Mouse (Mus musculus) mature B cell (primary cell): ENCODE results near the gene Hoxc10.

Experiments
- in situ Hi-C: fragments of 300-500 bp; cut with MboI; formaldehyde crosslinking; loops from 2 replicates; pipeline ENCODE4 v1.14.3; 2019

Gene Hoxc10

DNA sequence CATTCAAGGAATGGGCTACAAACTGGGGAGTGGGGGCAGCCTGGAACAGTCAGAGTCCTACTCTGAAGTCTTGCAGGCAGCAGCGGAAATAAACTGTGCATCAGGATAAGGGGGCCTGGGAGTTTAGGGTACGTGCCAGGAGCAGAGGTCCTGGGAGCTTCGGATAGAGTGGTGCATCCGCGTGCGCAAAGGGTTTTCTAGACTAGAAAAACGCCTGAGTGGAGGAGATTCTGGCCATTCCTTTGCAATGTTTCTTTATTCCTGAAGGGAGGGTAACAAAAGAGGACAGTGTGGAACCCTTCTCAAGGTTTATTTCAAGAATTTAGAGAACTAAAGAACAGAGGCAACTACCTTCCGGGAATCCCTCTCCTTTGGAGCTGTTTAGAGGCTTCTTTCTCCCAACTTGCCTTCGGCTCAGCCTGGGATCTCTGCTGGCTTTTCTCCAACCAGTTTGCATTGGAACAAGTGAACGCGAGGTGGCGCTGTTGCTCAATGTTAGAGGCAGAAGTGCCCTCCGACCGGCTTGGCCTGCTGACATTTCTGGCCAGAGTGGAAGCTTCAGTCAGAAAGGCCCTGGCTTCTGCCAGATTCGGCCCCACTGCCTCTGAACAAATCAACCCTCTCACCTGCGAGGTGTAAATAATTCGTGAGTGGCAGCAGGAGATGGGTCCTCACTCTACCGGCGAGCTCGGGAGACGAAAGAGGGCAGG, 20.7 kb downstream of the Hoxc10 start:
- in situ Hi-C loops, result loop anchor here (10.0 to 25.0 kb wide), 2 partner anchors 188 to 325 kb away; partner anchors contain the start of gene Gpr84

DNA sequence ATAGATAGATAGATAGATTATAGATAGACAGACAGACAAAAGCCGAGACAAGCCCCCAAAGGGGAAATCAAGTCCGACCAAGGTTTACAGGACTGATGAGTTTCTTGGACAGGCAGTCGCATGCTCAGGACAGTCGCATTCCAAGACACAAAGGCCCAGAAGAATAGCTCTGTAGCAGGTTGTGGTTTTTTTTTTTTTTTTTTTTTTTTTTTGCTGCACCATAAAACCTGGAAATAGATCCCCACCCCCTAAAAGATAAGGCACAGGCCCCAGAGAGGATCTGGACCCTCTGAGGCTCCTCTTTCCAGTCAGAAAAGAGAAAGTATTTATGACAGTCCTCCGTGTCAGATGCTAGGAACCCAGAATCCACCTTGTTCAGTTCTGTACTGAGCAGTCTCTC, 21.5 kb downstream of the Hoxc10 start:
- in situ Hi-C loops, result loop anchor here (10.0 to 25.0 kb wide), 2 partner anchors 187 to 324 kb away; partner anchors contain the start of gene Gpr84

DNA sequence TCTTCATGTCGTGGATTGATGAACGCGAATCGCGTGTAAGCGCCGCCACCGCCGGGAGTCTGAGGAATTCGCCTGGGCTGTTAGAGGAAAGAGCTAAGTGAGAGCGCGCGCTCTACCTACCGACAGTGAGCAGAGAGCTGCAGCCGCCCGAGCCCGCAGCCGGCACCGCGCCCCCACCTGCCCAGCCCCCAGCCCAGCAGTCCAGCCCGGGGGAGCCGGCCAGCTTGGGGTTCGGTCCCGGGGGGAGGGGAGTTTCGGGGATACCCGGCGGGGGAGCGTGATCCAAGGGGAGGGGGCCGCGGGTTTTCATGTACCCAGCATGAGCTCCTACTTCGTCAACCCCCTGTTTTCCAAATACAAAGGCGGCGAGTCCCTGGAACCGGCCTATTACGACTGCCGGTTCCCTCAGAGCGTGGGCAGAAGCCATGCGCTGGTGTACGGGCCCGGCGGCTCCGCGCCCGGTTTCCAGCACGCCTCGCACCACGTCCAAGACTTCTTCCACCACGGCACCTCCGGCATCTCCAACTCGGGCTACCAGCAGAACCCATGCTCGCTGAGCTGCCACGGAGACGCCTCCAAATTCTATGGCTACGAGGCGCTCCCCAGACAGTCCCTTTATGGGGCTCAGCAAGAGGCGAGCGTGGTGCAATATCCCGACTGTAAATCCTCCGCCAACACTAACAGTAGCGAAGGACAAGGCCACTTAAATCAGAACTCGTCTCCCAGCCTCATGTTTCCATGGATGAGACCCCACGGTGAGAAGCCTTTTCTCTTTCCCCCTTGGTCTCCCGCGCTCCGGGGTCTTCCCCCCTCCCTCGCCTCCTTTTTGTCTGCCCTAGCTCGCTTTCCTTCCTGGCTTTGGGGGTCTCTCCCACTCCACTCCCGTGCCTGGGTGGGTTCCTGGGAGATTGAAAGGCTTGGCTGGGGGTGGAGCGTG, 24.1 kb downstream of the Hoxc10 start, which contains the start of gene Hoxc8:
TSS of gene Hoxc8 (plus strand) at position 147 of the 937 bp plus-strand sequence.
- in situ Hi-C loops, result loop anchor here (25.0 kb wide), 1 partner anchor 322 kb away; the partner anchor contains the start of gene Gpr84

- in situ Hi-C loops, result loop anchor here (25.0 kb wide), 1 partner anchor 321 kb away; the partner anchor contains the start of gene Gpr84
Observed at GRCm38 (mm10) chr15:102991782-102992181, 25.2 kb downstream of the Hoxc10 start.

DNA sequence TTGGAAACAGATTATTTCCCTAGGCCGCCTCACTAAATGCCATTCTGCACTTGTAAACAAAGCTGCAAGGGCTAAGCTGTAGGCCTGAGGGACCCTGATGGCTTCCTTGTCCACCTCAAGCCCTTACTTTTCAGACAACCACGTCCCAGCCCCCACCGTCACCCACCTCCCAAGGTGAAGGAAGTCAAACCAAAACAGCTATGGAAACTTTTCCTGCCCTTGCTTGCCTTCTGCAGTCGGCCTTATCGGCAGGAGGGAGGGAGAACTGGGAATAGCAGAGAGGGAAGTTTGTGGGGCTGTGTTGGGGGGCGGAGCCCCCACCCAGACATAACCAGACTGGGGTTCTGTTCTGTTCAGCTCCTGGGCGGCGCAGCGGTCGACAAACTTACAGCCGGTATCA, 25.6 kb downstream of the Hoxc10 start:
- in situ Hi-C loops, result loop anchor here (25.0 kb wide), 1 partner anchor 320 kb away; the partner anchor contains the start of gene Gpr84

GRCm38 (mm10) chr15:102992863-102993262, 26.3 kb downstream of the Hoxc10 start:
- in situ Hi-C loops, result loop anchor here (25.0 kb wide), 1 partner anchor 319 kb away; the partner anchor contains the start of gene Gpr84

GRCm38 (mm10) chr15:102996548-102996947, 30.0 kb downstream of the Hoxc10 start:
- in situ Hi-C loops, result loop anchor here (25.0 kb wide), 1 partner anchor 316 kb away; the partner anchor contains the start of gene Gpr84

GRCm38 (mm10) chr15:102997431-102997830, 30.8 kb downstream of the Hoxc10 start:
- in situ Hi-C loops, result loop anchor here (25.0 kb wide), 1 partner anchor 315 kb away; the partner anchor contains the start of gene Gpr84

DNA sequence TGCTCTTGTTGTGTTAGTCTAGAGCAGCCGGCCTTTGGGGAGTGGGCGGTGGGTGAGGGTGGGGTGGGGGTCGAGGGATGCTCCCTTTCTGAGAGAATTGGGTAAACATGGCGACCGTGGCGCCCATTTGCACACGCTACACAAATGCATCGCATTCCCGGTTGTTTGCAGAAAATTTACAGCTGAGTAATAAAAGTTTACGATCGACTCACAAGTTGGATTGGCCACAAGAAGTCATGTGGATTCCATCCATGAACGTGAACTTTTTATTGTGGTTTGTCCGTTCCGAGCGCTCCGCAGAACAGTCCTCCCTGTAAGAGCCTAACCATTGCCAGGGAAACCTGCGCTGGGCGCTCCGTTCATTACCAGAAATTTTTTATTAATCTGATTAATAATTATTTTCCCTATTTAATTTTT, 31.4 kb downstream of the Hoxc10 start, which contains the start of gene Hoxc6:
TSS of gene Hoxc6 (plus strand) at position 319 of the 417 bp plus-strand sequence.
- in situ Hi-C loops, result loop anchor here (25.0 kb wide), 1 partner anchor 314 kb away; the partner anchor contains the start of gene Gpr84

- in situ Hi-C loops, result loop anchor here (25.0 kb wide), 1 partner anchor 314 kb away; the partner anchor contains the start of gene Gpr84
Observed at GRCm38 (mm10) chr15:102998608-102999182, 32.1 kb downstream of the Hoxc10 start.

GRCm38 (mm10) chr15:102999183-102999831, 32.7 kb downstream of the Hoxc10 start:
- in situ Hi-C loops, result loop anchor here (25.0 kb wide), 1 partner anchor 313 kb away; the partner anchor contains the start of gene Gpr84

- in situ Hi-C loops, result loop anchor here (25.0 kb wide), 1 partner anchor 312 kb away; the partner anchor contains the start of gene Gpr84
Observed at GRCm38 (mm10) chr15:102999955-103000354, 33.4 kb downstream of the Hoxc10 start.

- in situ Hi-C loops, result no loop called here
Observed at GRCm38 (mm10) chr15:103000501-103000901, 33.9 kb downstream of the Hoxc10 start.

- in situ Hi-C loops, result no loop called here
Observed at GRCm38 (mm10) chr15:103001370-103001769, 34.8 kb downstream of the Hoxc10 start.

GRCm38 (mm10) chr15:103002156-103002555, 35.6 kb downstream of the Hoxc10 start:
- in situ Hi-C loops, result no loop called here

DNA sequence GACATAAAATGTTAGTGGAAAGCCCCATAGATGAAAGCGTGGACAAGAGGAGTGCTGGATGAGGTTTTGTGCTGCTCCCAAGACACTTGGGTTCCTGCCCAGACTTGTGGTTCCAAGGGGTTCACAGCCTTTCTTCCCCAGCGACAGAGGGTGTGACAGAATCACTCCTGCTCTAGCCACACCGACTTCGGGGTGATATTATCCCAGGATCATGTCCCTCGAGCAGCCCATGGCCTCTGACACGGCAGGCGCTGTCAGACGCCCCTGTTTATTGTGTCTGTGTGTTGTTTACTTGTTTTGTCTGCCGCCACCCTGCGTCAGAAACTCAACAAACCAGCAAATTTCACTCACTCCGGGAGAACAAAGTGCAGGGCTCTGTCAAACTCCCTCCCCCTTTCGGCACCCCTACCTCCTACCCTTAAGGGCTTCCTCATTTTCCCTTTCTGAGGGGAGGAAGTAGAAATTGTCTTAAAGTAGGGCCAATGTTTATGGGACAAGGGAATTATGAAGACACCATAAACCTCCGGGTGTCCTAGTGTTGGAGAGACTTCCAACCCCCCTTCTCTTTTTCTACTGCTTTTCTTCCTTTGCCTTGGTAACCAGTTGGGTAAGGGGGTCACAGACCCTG, 36.3 kb downstream of the Hoxc10 start:
- in situ Hi-C loops, result no loop called here

DNA sequence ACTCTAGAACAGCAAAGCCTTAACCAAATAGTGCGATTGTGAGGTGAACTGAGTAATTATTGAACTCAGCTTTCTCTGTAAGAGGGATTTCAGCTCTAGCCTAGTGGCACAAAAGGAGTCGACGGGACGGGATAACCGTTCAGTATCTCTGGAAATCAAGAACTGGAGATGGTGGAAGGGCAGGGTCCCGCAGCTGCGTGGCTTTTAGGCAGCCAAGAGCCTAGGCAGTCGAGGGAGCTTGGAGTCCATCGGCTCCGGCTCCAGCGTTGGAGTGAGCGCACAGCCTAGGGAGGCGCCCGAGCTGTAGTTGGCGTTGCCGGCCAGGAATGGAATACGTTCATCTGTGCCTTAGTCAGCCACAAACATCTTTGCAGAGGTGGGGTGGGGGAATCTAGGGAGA, 38.7 kb downstream of the Hoxc10 start:
- in situ Hi-C loops, result no loop called here

GRCm38 (mm10) chr15:103005797-103006196, 39.2 kb downstream of the Hoxc10 start:
- in situ Hi-C loops, result no loop called here

DNA sequence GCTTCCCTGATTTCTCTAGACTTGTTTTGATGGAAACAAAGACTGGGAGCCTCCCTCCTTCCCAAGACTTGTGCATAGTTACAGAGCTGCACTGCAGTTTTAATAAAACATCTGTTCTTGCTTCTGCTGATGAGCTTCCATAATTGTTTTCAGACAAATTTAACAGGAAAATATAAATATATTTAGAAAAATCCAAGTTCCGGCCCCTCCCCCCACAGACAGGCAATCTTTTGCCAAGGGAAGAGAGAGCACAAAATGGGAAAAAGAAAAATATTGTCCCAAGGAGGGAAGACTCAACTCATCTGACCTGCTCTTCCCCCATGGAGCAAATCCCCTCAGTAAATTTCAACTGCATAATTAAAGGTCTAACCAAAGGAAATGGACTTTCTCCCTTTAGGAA, 39.7 kb downstream of the Hoxc10 start:
- in situ Hi-C loops, result no loop called here
